Mouse (Mus musculus) adrenal gland, adult 18-20 months (tissue): ENCODE data around the gene Parvb. TPM values are rescaled to one million over a fixed set of nuclear protein-coding genes. Genes with fewer than 3 reads are reported as not detected.

Experiments
- total RNA-seq, 2 experiments: library from RNA; stranded (reverse); gene quantifications; 1 replicate in 1 of 2; 2 replicates in 1 of 2; pipeline ENCODE4 v1.2.3; 2021

Gene Parvb
- total RNA-seq, 2 experiments from 2014 or later: 15.6 to 24.9 TPM

Other genes with a start within 250 kb of the Parvb start
- not detected for gene Efcab6, start 166.7 kb upstream of the Parvb start, total RNA-seq
- gene Sult4a1, start 126.3 kb upstream of the Parvb start, total RNA-seq: 1 to 10 TPM; 4.4 to 4.9 TPM
- gene Pnpla5, start 108.9 kb upstream of the Parvb start, total RNA-seq: under 1 TPM; 0.17 to 0.48 TPM
- 100 to 1,000 TPM in 1 of 2 experiments, 10 to 100 TPM in 1; 55.8 to 288 TPM for gene Pnpla3, start 64.2 kb upstream of the Parvb start, total RNA-seq
- 100 to 1,000 TPM; 148 to 189 TPM for gene Samm50, start 39.8 kb upstream of the Parvb start, total RNA-seq
- 1 to 10 TPM; 3.4 to 3.8 TPM for gene Parvg, start 92.0 kb downstream of the Parvb start, total RNA-seq
- gene Shisal1, start 215.1 kb downstream of the Parvb start, total RNA-seq: 1 to 10 TPM; 1.5 to 1.8 TPM